ENCODE assay signal across 10 mouse cellular contexts in genomic region chrX:42359381-42360172, GRCm38 (mm10).
DNase-seq lines count a peak whose midpoint lies in the region; ATAC-seq lines count a peak whose summit lies in the region.
"Had no signal": no experiment of that assay in that cellular context is flagged by ENCODE, and none has a peak within 500 bp of the region (broad histone marks: within the 10 kb centered on the region; RNA-seq: fewer than 3 reads in every experiment).

No protein-coding gene starts in this region.

- H3K36me3 ChIP-seq in kidney, embryonic 16.5 days (ENCODE audit: insufficient read depth, low read length): no peaks in the 10 kb centered on the region
- no peaks in the 10 kb centered on the region for H3K36me3 ChIP-seq in forebrain, embryonic 12.5 days (replicated peaks)
- H3K36me3 ChIP-seq in limb, embryonic 10.5 days: no peaks in the 10 kb centered on the region
- H3K36me3 ChIP-seq in neural tube, embryonic 14.5 days (ENCODE audit: control insufficient read depth, insufficient read depth, low read length): no peaks in the 10 kb centered on the region
- H3K36me3 ChIP-seq: G1E had no signal

- no peaks in the 10 kb centered on the region; the same call in 1 of the 2 replicates for H3K27me3 ChIP-seq in kidney, embryonic 16.5 days (ENCODE audit: insufficient read depth, low read length)
- H3K27me3 ChIP-seq in forebrain, embryonic 12.5 days: no peaks in the 10 kb centered on the region
- peaks cover 11% of the 10 kb centered on the region; the same call in 1 of the 2 replicates for H3K27me3 ChIP-seq in limb, embryonic 10.5 days (ENCODE audit: low read depth, poor library complexity, severe bottlenecking)
- no peaks in the 10 kb centered on the region for H3K27me3 ChIP-seq in neural tube, embryonic 14.5 days (ENCODE audit: control insufficient read depth, insufficient read depth, low read length)

- H3K27ac ChIP-seq in kidney, embryonic 16.5 days (ENCODE audit: low read length): no peak overlapping the region
- peak overlapping the region; percentile 88 for H3K27ac ChIP-seq in forebrain, embryonic 12.5 days
- peak overlapping the region; percentile 58; the same call in 1 of the 2 replicates for H3K27ac ChIP-seq in limb, embryonic 10.5 days
- no peak overlapping the region for H3K27ac ChIP-seq in neural tube, embryonic 14.5 days (ENCODE audit: low read depth, low read length)

- no peak for ATAC-seq in kidney, embryonic 16.5 days (ENCODE audit: low FRiP score, low TSS enrichment)
- peak; percentile 57 for ATAC-seq in forebrain, embryonic 12.5 days (ENCODE audit: low FRiP score)
- ATAC-seq in neural tube, embryonic 14.5 days (ENCODE audit: low read depth): no peak
- no peak for ATAC-seq in inflammation-experienced regulatory T-cells, adult 6 months

- no peaks in the 10 kb centered on the region for H3K4me1 ChIP-seq in kidney, embryonic 16.5 days (ENCODE audit: insufficient read depth, low read length)
- H3K4me1 ChIP-seq in forebrain, embryonic 12.5 days: peaks cover 6% of the 10 kb centered on the region; the same call in 1 of the 2 replicates
- H3K4me1 ChIP-seq in limb, embryonic 10.5 days: 0 out of 2 replicates have a peak, but pooled peaks cover 3% of the 10 kb centered on the region
- H3K4me1 ChIP-seq in neural tube, embryonic 14.5 days (ENCODE audit: control insufficient read depth, insufficient read depth, low read length): no peaks in the 10 kb centered on the region

- peak overlapping the region; percentile 55 for H3K4me2 ChIP-seq in kidney, embryonic 16.5 days (replicated peaks; ENCODE audit: low read depth, low read length)
- peak overlapping the region; percentile 40 for H3K4me2 ChIP-seq in forebrain, embryonic 12.5 days
- H3K4me2 ChIP-seq in neural tube, embryonic 14.5 days (ENCODE audit: low read depth, low read length): peak overlapping the region; percentile 41; the same call in 1 of the 2 replicates

- DNase-seq in kidney, postnatal 14 days: no peak
- DNase-seq in limb, embryonic 10.5 days (ENCODE audit: low spot score): no peak
- no peak for DNase-seq in cerebellum, adult 11-12 months
- DNase-seq in adrenal gland, adult 2 months: no peak
- DNase-seq: gastrocnemius, postnatal 10 days had no signal

- no peaks in the 10 kb centered on the region for H3K9me3 ChIP-seq in kidney, embryonic 16.5 days (ENCODE audit: low read length)
- H3K9me3 ChIP-seq in forebrain, embryonic 12.5 days: no peaks in the 10 kb centered on the region
- H3K9me3 ChIP-seq in limb, embryonic 10.5 days (replicated peaks): no peaks in the 10 kb centered on the region
- H3K9me3 ChIP-seq in neural tube, embryonic 14.5 days (ENCODE audit: control insufficient read depth, low read length): no peaks in the 10 kb centered on the region
- H3K9me3 ChIP-seq: G1E had no signal

- peak overlapping the region; percentile 35; the same call in 1 of the 2 replicates for H3K4me3 ChIP-seq in kidney, embryonic 16.5 days (ENCODE audit: low read length)
- H3K4me3 ChIP-seq in forebrain, embryonic 12.5 days (replicated peaks): no peak overlapping the region
- H3K4me3 ChIP-seq in limb, embryonic 10.5 days: 0 out of 2 replicates have a peak overlapping the region, but pooled peaks have one; percentile 10
- no peak overlapping the region for H3K4me3 ChIP-seq in neural tube, embryonic 14.5 days (ENCODE audit: low read depth, low read length)

- no peak overlapping the region for H3K9ac ChIP-seq in kidney, embryonic 16.5 days (replicated peaks; ENCODE audit: low read length)
- H3K9ac ChIP-seq in forebrain, embryonic 12.5 days: no peak overlapping the region
- H3K9ac ChIP-seq in neural tube, embryonic 14.5 days (replicated peaks; ENCODE audit: low read depth, low read length): no peak overlapping the region

- WGBS in kidney, embryonic 16.5 days: 39% methylated on average over 12 of the region's 12 CpGs
- 17% methylated on average over 8 of the region's 12 CpGs for WGBS in forebrain, embryonic 12.5 days
- WGBS in limb, embryonic 10.5 days: 43% methylated on average over 9 of the region's 12 CpGs
- WGBS in neural tube, embryonic 14.5 days: 37% methylated on average over 9 of the region's 12 CpGs

Comparison
In these comparisons a context has a peak if more than half of its experiments do, and no peak if none do; other contexts are left out.
1. H3K27ac ChIP-seq: peak in forebrain, embryonic 12.5 days (single experiment) and limb, embryonic 10.5 days (single experiment); none in kidney, embryonic 16.5 days (single experiment) and neural tube, embryonic 14.5 days (single experiment).
2. H3K4me3 ChIP-seq: peak in kidney, embryonic 16.5 days (single experiment) and limb, embryonic 10.5 days (single experiment); none in forebrain, embryonic 12.5 days (single experiment) and neural tube, embryonic 14.5 days (single experiment).
3. Peak in every context shown above with its lines, with median percentiles within 50 percentile points of each other: H3K4me2 ChIP-seq.